Mouse (Mus musculus): ENCODE measurements around the gene Ywhaq.
"Not testable (repeated sequence)": the region's sequence is repeated elsewhere in the genome, so short reads cannot be mapped to it uniquely, and the experiment has no call there.

Ywhaq gene

GRCm38 (mm10) chr12:21408789-21409367, 8.6 kb downstream of the Ywhaq start:
- no peak for DNase-seq

DNA sequence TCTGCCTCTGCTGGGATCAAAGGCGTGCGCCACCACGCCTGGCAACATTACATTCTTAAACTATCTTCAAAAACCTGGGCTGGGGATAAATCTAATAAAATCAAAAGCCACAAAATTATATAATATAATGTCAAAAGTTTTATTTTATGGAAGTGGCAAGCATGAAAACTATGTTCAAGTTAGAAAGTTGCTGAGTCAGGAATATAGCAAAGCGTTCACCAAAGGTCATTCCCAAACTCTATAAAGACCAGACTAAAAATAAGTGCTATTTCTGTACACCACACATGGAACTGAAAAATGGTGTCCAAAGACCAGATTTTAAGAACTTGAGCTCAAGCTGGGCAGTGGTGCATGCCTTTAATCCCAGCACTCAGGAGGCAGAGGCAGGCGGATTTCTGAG, 14.7 kb downstream of the Ywhaq start:
- DNase-seq, result no peak

DNA sequence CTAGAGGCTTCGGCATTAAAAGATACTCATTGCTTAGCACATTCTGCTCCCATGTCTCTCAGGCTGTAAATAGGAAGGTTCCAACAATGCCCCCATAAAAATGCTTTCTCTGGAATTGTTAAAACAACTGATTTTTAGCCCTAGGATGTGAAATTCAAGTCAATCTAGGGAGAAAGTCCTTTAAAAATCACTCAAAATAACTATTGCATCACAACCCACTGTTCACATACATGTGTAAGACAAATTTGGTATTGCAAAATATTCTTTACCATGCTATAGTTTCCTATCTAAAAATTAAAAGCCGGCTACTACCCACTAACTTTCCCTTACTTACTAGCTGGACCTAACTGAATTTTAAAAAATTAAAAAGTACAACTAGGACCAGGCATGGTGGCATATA, 31.2 kb downstream of the Ywhaq start:
- no peak for DNase-seq

DNA sequence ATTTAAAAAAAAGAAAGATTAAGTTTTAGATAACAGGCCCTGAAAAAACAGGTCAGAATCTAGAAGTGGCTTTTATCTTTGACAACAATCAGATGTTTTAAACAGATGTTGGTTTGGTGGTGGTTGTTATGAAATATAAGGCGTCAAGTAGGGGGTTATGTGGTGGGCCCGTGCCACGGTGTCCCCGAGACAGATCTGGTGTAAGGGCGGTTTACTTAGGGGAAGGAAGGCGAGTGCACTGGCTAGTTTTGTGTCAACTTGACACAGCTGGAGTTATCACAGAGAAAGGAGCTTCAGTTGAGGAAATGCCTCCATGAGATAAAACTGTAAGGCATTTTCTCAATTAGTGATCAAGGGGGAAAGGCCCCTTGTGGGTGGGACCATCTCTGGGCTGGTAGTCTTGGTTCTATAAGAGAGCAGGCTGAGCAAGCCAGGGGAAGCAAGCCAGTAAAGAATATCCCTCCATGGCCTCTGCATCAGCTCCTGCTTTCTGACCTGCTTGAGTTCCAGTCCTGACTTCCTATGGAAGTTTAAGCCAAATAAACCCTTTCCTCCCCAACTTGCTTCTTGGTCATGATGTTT, 38.6 kb downstream of the Ywhaq start:
- DNase-seq, result not testable (repeated sequence)

GRCm38 (mm10) chr12:21375376-21376157, 41.9 kb downstream of the Ywhaq start:
- no peak for DNase-seq

DNA sequence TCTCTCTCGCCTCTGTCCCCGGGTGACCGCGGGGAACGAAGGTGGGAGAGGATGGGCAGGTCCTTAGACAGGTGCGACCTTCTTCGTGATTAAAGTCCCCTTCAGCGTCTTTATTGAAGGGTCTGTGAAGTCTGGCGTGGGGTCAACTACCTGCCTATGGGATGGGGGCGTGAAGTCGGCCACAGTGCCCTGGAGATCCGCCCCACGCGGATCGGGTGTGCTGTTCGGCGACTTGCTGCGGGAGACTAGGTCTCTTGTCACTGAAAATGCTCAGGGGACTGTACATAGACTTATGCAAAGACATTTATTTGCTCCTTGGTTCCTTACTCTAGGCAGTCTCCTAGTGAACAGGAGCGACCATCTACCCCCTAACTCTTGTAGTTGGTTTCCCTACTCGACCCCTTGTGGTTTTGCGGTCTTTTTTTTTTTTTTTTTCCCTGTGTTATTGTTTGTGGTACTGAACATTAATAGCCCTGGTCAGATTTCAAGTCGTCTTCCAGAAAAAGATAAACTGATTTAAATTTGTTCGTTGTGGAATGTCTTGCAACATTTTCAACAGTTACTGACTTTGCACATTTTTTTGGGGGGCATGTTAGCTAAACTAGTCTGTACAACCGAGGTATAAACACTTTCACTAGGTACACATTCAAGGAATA, 43.5 kb downstream of the Ywhaq start:
- DNase-seq, result no peak

DNA sequence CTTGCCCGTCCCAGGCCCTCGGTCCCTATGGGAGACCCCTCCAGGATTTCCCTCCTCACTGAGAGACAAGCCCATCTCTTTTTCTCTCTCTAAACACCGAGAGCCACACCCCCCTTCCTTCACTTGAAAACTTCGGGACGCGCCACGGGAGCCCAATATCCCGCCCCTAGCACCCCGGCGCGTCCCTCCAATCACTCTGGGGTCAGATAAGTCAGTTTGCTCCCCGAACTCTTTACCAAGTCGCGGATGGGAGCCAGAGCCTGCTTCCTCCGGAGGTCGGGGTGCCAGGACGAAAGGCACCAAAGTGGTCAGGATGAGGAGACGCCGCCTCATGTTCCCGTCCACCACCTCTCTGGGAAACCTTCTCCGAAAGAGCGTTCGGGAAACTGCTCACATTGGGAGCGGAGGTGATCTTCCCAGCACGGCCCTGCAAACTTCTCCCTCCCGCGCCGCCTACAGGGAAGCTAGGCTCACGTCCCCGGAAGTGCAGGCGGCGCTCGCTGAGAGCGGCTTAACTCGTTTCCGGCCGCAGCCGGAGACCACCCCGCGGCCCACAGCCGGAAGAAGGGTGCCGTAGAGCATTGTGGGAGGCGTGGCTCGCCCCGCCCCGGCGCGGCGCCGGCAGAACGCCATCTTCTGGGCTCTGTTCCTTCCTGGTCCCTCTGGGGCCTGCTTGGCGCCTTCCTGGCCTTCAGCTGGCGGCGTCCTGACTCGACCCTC, 44.2 kb downstream of the Ywhaq start, which contains the start of gene Adam17:
Gene Adam17, minus strand, starts transcription at position 533 of the 720 bp plus-strand sequence.
- peak; percentile 97 to 99 for DNase-seq

DNA sequence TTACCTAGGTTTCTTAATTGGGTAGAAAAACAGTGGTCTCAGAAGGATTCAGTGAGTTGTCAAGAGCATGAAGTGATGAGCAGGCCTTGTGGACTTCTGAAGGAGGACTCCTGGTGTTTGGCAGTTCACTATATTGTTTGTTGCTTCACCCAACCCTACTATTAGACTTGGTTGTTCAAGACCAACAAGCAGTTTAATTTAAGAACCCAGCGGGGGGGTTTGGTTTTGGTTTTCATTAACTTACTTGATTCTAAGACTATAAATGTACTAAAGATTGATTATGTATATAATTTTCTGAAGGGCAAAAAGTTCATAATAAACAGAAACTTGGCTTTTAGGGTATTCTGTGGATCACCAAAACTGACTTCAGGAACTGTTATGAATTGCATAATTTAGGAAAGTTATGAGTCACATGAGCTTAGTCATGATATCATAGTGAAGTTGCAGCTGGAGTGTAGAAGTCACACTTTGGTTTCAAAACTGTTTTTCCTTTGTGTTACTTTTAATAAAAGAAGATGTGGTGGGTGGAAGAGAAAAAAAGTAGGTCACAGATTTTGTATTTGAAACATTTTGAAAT, 47.3 kb downstream of the Ywhaq start:
- DNase-seq, result no peak

DNA sequence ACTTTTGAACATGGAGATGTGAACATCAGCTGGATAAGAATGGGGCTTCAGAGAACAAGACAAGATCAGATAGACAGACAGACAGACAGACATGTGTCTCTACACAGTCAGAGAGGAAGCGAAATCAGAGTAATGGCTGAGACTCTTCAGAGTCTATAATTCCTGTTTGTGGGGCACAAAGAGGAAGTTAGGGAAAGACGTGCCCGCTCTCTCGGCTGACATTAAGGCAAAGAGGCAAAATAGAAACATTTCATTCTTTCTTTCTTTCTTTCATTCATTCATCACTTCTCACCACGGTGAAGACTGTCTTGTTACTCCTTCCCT, 48.4 kb downstream of the Ywhaq start:
- no peak for DNase-seq

DNA sequence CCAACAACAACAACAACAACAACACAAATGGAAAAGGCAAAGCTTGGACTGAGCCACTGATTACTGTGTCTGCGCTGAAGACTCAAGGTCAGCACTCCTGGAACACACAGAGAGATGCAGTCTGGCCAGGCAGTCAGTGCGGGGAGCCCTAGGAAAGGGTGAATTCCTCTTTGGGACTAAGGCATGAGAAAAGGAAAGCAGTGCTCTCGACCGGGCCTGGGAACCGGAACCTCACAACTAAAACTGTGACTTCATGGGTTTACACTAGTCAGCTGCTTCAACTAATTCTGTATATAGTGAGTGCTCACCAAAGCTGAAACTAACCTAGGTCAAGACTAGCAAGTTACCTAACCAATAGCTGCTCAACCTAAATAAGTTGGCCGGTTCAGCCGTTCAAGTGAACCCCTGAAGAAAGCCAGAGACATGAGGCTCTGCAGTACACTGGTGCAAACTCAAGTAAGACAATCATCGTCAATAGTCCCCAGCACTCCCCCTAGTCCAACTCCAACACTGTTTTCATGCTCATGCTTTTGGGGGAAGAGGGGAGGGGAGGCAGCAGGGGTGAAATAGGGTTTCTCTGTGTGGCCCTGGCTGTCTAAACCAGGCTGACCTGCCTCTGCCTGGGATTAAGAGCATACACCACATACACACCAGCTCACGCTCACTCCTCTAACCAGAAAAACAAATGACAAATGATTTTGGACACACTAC, 48.9 kb downstream of the Ywhaq start:
- DNase-seq, result no peak

GRCm38 (mm10) chr12:21364624-21365435, 52.6 kb downstream of the Ywhaq start:
- DNase-seq, result peak in 1 of 2 experiments; percentile 20

DNA sequence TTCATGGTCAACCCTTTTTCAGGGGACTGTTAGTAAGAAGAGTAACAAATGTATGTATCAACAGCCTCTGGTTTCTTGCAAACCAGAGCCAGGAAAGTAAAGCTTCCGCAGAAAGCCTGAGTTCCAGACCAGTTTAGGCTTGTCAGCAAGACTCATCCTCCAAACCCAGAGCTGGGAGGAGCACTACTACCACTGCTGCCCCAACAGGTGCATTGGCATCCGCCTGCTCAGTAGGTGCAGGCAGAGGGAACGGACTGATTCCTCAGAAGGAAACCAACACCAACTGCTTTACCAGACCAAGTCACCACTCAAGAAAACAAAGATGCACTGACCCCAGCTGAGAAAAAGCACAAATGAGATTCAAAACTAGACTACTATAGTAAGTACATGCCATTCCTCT, 54.2 kb downstream of the Ywhaq start:
- DNase-seq, result no peak

DNA sequence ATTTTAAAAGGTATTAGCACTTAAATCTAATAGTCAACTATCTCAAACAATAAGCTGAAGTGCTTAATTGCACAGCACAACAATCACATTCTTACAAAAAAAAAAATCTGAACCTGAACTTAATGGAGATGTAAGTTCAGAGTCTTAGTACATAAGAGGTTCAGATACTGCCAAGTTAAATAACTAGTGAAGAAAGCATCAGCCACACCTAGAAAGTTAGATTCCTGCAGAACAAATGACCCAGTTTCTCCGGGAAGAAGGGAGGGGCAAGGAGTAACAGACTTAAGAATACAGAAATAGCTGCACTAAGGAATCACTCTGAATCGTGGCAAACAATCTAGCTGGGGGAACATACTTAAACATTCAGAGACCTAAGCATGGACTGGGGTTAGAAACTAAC, 54.8 kb downstream of the Ywhaq start:
- DNase-seq, result no peak

DNA sequence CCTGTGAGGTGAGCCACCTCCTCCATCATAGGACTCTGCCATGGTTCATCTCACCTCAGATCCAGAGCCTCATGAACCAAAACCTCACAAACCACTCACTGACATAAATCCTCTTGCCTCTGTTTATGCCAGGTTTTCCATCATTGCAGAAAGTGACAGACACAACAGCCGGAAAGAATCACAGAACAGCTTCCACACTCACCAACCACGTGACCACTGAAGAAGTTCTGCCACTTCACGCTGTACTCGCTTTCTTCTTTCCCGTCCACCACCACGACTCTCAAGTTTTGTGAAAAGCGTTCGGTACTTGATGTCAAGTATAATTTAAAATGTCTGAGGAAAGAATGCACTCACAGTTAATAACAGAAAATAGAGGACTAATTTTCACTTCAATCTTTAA, 63.8 kb downstream of the Ywhaq start:
- DNase-seq, result peak; percentile 27 to 49

GRCm38 (mm10) chr12:21350113-21350876, 67.1 kb downstream of the Ywhaq start:
- no peak for DNase-seq

GRCm38 (mm10) chr12:21346972-21347371, 70.5 kb downstream of the Ywhaq start:
- no peak for DNase-seq

- no peak for DNase-seq
Measured at GRCm38 (mm10) chr12:21340674-21341073, 76.8 kb downstream of the Ywhaq start.
